Mouse (Mus musculus): ENCODE measurements at regions not wholly inside any gene's neighbourhood (a gene's known extent, or its start where the extent isn't known, plus 50 kb on each side); places are given as distances from the start of the nearest gene placed in this dataset.

DNA sequence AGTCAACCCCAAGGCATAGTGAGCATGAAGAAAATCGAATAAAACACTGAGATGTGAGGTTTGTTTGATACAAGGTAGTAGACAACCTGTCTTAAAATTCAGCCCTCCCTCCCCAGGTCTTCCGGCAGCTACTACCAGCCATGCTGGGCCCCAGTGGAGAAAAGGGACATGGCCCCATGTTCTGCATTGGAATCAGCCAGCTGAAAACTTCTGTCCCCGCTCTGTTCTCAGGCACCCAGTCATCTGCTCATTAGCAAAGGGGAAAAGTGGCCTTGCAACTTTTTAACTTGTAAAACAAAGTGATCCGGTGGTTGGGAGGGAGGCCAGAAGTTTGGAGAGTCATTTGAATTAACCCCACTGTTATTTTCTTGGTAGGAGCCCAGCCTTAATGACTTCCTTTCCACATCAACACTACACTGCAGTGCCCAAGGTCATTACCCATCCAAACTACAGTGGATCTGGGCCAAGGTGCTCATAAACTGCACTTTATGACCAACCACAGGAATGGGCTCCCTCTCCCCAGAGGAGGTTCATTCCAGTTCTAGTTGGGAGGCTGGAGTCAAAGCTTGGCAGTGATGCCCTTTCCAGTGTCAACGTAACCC is 143.5 kb downstream of the Npy start:
- no peak for ATAC-seq (ENCODE audit: low FRiP score)
- Histone ChIP-seq H3K4me1 (no peaks in the 10 kb centered on the region), H3K4me3 (no peak overlapping the region), H3K9me3 (replicated peaks) (no peaks in the 10 kb centered on the region), H3K36me3 (no peaks in the 10 kb centered on the region), H3K9ac (no peak overlapping the region), H3K4me2 (replicated peaks) (no peak overlapping the region), H3K27ac (no peak overlapping the region), H3K27me3 (no peaks in the 10 kb centered on the region)
- 87% methylated on average over 5 of the region's 5 CpGs for WGBS

DNA sequence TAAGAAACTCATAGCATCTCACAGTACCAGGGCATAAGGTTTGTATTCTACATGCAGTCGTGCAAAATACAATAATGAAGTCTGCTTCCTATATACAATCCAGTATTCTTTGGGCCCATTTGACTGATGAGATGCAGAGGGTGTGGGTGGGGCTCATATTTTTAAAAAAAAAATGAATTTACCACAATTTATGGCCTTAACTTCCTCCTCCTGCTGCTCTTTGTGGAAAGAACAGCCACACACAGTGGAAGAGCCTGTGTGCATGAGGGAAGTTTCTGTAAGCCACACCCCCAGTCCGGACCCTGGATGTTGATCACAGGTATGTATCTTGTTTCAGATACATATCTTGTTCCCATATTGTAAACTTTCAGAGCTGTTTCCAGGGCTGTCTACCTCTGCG is 143.5 kb upstream of the Mpp6 start:
- WGBS = 84% methylated on average over 3 of the region's 3 CpGs
- Histone ChIP-seq H3K27ac (no peak overlapping the region), H3K4me3 (no peak overlapping the region), H3K4me1 (no peaks in the 10 kb centered on the region), H3K9me3 (replicated peaks) (no peaks in the 10 kb centered on the region), H3K4me2 (replicated peaks) (no peak overlapping the region), H3K9ac (no peak overlapping the region), H3K36me3 (no peaks in the 10 kb centered on the region), H3K27me3 (no peaks in the 10 kb centered on the region)
- ATAC-seq (ENCODE audit: low FRiP score) = no peak

DNA sequence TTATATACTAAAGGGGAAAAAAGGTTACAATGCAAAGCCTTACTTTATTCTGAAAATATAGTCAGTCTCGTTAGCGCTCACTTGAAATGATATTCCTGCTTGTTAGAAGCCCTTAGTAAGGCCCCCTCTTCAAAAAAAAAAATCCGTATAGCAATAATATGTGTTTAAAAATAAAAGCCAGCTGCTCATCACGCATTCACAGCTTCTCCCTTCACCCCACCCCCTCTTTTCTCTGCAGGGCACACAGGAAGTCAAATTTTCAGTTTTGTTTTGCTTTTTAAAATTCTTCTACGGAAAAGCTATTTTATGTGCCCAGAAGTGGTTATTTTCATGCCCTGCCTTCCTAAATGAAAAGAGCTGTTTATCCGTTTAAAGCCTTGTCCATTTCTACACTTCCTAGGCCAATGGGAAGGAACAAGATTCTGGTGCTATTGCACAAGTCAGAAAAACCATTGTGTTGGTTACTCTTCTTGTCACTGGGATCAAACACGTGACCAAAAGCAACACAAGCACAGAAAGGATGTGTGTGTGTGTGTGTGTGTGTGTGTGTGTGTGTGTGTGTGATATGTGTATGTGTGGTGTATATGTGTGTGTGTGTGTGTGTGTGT is 136.7 kb upstream of the Mpp6 start:
- Histone ChIP-seq H3K4me2 (replicated peaks) (no peak overlapping the region), H3K27ac (no peak overlapping the region), H3K4me3 (no peak overlapping the region), H3K36me3 (no peaks in the 10 kb centered on the region), H3K4me1 (no peaks in the 10 kb centered on the region), H3K9me3 (replicated peaks) (no peaks in the 10 kb centered on the region), H3K9ac (no peak overlapping the region), H3K27me3 (no peaks in the 10 kb centered on the region)
- WGBS = 71% methylated on average over 7 of the region's 7 CpGs
- ATAC-seq (ENCODE audit: low FRiP score) = no peak

DNA sequence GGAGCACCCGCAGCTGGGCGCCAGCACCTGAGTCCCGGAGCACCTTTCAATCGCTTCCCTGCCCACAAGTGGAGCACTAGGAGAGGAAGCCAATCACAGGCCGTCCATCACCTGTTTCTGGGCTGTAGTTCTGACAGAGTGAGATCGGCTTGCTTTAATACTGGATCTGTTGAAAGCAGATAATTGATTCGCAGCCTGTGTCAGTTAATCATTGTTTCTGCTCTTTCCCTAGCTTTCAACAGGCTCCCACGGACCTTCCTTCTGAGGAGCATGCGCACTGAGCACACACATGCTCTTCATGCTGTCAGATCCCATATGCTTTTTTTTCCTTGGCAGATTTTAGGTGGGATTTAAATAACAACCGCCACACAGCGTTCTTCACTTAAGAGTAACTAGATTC is 132.3 kb upstream of the Mpp6 start:
- Histone ChIP-seq H3K9me3 (replicated peaks) (no peaks in the 10 kb centered on the region), H3K36me3 (no peaks in the 10 kb centered on the region), H3K27ac (no peak overlapping the region), H3K4me3 (no peak overlapping the region), H3K27me3 (no peaks in the 10 kb centered on the region), H3K4me2 (replicated peaks) (no peak overlapping the region), H3K4me1 (peaks cover 4% of the 10 kb centered on the region; the same call in 1 of the 2 replicates), H3K9ac (no peak overlapping the region)
- WGBS = 62% methylated on average over 11 of the region's 11 CpGs
- ATAC-seq (ENCODE audit: low FRiP score) = no peak

DNA sequence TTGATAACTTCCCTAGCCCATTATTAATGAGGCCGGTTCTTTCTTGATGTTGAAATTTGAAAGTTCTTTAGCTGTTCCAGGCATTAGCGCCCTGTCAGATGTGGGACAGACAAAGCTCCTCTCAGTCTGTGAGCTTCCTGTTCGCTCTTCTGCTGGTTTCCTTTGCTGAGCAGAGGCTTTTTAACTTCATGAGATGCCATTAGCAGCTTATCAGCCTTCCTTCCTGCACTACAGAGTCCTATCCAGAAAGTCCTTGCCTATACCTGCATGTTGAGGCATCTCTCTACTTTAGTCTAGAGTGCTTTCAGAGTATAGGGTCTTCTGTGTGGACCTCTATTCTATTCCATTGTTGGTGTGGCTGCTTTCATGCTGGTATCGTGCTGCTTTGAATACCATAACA is 126.3 kb upstream of the Mpp6 start:
- 59% methylated on average over 4 of the region's 4 CpGs for WGBS
- Histone ChIP-seq H3K4me3 (no peak overlapping the region), H3K27me3 (no peaks in the 10 kb centered on the region), H3K9me3 (replicated peaks) (no peaks in the 10 kb centered on the region), H3K4me1 (peaks cover 14% of the 10 kb centered on the region), H3K9ac (no peak overlapping the region), H3K27ac (no peak overlapping the region), H3K4me2 (replicated peaks) (no peak overlapping the region), H3K36me3 (no peaks in the 10 kb centered on the region)
- no peak for ATAC-seq (ENCODE audit: low FRiP score)

DNA sequence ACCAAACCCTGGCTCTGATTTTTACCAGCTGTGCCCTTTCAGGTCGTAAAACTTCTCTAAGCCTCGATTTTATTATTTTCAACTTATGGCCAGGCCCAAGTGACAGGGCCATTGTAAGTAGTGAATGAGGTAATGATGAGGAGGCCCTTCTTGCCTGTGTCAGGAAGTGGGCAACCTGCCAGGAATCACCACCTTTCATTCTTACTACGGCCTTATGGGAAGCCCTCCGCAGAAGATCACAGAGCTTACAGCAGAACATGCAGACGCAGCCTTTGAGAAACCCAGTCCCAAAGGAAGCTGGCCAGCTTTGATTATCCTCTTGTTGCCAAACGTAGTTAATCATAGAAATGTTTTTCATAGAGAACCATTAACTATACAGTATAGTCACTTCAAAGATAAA is 124.9 kb upstream of the Mpp6 start:
- H3K36me3 ChIP-seq = no peaks in the 10 kb centered on the region
- no peak overlapping the region for H3K4me3 ChIP-seq
- no peak overlapping the region for H3K9ac ChIP-seq
- WGBS = 44% methylated on average over 6 of the region's 6 CpGs
- H3K9me3 ChIP-seq (replicated peaks) = no peaks in the 10 kb centered on the region
- no peak overlapping the region for H3K27ac ChIP-seq
- ATAC-seq (ENCODE audit: low FRiP score) = no peak
- peaks cover 10% of the 10 kb centered on the region for H3K4me1 ChIP-seq
- H3K27me3 ChIP-seq = no peaks in the 10 kb centered on the region
- H3K4me2 ChIP-seq (replicated peaks) = no peak overlapping the region

DNA sequence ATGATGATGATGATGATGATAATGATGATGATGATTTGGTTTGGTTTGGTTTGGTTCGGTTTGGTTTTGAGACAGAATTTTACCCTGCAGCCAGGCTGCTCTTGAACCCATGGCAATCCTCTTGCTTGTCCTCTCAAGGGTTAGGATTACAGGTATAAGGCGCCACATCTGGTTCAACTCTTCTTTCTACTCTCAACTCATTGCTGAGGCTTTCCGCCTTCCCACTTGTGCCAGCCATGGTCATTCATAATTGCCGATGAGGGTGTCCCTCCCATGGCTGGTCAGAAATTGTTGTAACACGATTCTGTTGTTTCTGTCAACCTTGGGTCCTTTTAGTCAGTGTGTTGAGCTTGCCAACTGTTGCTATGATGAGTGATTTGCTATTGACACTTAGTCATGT is 122.9 kb upstream of the Mpp6 start:
- 90% methylated on average over 5 of the region's 5 CpGs for WGBS
- Histone ChIP-seq H3K9ac (no peak overlapping the region), H3K27ac (no peak overlapping the region), H3K36me3 (no peaks in the 10 kb centered on the region), H3K4me1 (peaks cover 10% of the 10 kb centered on the region), H3K4me2 (replicated peaks) (no peak overlapping the region), H3K9me3 (replicated peaks) (no peaks in the 10 kb centered on the region), H3K4me3 (no peak overlapping the region), H3K27me3 (no peaks in the 10 kb centered on the region)
- no peak for ATAC-seq (ENCODE audit: low FRiP score)

DNA sequence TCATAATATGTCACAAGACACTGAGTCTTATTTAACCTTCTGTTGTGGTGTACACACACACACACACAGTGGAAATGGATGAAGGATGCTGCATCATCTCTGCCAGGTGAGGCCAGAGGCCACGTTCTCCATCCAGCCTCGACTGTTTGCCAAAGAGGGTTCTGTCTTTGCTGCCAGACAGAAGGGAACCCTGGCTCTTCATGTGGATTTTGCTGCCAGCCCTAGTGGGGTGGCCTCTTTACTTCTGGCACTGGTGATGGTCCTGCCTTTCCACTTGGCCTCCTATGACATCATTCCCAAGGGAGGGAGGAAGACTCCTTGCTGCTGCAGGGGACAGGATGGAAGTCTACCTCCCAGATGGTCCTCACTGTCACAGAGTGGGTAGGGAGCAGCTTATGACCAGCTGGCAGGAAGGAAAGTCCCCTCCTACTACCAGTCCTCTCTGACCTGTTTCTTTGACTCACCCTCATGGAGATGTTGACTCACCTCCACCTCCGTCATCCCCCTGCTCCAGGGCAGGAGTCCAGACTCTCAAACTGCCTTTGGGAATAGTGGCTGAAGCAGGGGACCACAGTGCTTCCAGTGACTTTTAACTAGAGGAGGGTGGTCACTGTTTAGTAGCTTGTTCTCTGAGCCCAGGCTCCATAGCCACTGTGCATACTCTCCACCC is 122.4 kb upstream of the Mpp6 start:
- no peak overlapping the region for H3K4me3 ChIP-seq
- peaks cover 10% of the 10 kb centered on the region for H3K4me1 ChIP-seq
- no peak for ATAC-seq (ENCODE audit: low FRiP score)
- no peak overlapping the region for H3K9ac ChIP-seq
- H3K27me3 ChIP-seq = no peaks in the 10 kb centered on the region
- no peak overlapping the region for H3K27ac ChIP-seq
- no peaks in the 10 kb centered on the region for H3K9me3 ChIP-seq (replicated peaks)
- WGBS = 84% methylated on average over 3 of the region's 3 CpGs
- no peaks in the 10 kb centered on the region for H3K36me3 ChIP-seq
- H3K4me2 ChIP-seq (replicated peaks) = no peak overlapping the region

DNA sequence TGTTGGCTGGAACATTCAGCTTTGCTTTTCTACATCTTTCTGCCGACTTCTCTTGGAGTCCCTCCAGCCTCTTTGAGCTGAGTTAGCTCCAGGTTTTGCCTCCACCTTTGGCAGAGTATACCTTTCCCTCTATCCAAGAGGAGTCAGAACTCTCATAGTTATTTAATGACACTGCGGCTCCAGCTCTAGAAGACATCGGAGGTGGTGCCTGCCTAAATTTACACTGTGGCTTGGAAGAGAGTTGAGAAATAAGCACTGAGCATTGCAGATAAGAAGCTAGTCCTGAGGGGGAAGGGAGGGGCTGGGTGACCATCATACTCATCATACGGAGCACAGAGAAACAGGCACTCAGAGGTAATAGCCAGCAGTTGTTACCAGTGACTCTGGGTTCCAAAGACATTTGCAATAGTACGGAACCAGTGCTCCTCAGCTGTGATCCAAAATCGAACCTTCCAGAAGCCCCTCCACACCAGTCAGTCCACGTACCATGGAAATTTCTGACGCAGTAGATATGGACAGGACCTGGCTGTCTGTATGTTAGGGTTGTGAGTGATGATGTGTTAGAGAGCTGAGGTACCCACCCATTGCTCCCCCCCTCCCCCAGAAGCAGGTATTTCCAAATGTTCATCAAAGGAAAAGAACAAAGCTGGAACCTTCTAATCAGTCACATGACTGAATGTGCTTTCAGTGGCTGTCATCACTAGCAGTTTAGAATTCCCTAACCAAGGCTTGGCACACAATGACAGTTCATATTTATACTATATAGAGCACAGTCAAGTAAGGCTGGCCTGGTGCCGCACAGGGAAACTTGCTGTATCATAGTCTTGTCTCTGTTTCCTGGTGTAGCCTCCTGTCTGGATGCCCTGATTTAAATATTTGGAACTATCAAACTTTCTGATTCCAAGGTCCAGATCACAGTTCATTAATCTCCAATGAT is 120.2 kb upstream of the Mpp6 start:
- 92% methylated on average over 9 of the region's 9 CpGs for WGBS
- Histone ChIP-seq H3K27ac (no peak overlapping the region), H3K4me3 (no peak overlapping the region), H3K4me1 (peaks cover 4% of the 10 kb centered on the region), H3K9ac (no peak overlapping the region), H3K9me3 (replicated peaks) (no peaks in the 10 kb centered on the region), H3K36me3 (no peaks in the 10 kb centered on the region), H3K4me2 (replicated peaks) (no peak overlapping the region), H3K27me3 (no peaks in the 10 kb centered on the region)
- ATAC-seq (ENCODE audit: low FRiP score) = no peak

DNA sequence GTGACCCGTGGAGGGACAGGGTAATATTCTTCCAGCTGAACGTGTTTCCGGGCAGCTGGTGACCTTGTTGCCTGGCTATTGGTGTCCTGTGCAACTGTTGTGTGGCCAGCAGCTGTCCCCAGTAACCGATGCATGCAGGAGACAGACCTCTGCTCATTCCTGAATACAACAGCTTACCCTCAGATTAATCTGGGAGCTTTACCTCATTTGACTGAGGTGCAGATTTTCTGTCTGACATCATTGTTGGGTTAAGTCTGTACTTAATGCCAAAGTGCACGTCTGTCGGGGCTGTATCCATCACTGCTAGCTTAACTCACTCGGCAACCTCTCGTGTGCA is 119.6 kb upstream of the Mpp6 start:
- ATAC-seq (ENCODE audit: low FRiP score) = no peak

DNA sequence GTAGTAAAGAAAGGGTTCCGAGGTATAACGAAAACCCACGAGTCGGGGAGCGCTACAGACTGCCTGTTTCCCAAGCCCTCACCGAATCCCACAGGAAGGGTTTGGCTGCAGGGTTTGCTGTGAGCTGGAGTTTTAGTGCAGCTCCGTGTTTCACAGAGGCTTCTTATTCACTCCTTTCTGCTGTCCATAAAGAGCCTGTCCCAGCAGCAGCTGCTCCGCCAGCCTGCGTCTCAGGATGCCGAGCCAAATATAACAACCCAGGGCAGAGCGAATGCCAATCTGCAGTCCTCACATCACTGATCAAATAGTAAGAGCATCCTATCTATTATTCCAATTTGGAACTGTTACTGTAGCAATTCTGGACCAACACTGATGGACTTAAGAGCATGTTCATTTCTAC is 110.7 kb upstream of the Mpp6 start:
- no peaks in the 10 kb centered on the region for H3K4me1 ChIP-seq
- no peak overlapping the region for H3K4me3 ChIP-seq
- no peak for ATAC-seq (ENCODE audit: low FRiP score)
- no peak overlapping the region for H3K9ac ChIP-seq
- no peaks in the 10 kb centered on the region for H3K9me3 ChIP-seq (replicated peaks)
- no peak overlapping the region for H3K27ac ChIP-seq
- 83% methylated on average over 11 of the region's 11 CpGs for WGBS
- H3K27me3 ChIP-seq = no peaks in the 10 kb centered on the region
- no peak overlapping the region for H3K4me2 ChIP-seq (replicated peaks)
- no peaks in the 10 kb centered on the region for H3K36me3 ChIP-seq

More for the DNA sequence above, 119.6 kb upstream of the Mpp6 start:
- no peak overlapping the region for H3K4me3 ChIP-seq
- no peak overlapping the region for H3K4me2 ChIP-seq (replicated peaks)
- 69% methylated on average over 8 of the region's 8 CpGs for WGBS
- no peaks in the 10 kb centered on the region; the same call in 1 of the 2 replicates for H3K4me1 ChIP-seq
- no peak overlapping the region for H3K9ac ChIP-seq
- H3K36me3 ChIP-seq = no peaks in the 10 kb centered on the region
- no peaks in the 10 kb centered on the region for H3K27me3 ChIP-seq
- no peaks in the 10 kb centered on the region for H3K9me3 ChIP-seq (replicated peaks)
- H3K27ac ChIP-seq = no peak overlapping the region

DNA sequence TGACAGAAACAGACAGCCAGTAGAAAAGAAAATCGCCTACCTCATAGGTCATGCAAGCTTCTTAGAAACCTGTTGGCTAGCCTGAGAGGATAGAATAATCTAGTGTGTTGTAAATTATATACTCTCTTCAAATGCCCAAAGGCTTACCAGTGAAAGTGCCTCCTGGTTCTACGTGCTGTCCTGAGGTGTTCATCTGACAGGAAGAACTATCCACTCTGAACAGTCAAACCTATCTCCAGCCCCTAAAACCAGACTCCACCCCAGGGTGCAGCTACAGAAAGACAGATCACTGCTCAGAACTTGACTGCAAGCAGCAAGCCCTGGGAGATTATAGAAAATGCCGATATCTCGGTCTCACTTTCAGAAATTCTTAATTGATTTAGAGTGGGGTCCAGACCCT is 102.0 kb upstream of the Mpp6 start:
- no peak overlapping the region for H3K4me2 ChIP-seq (replicated peaks)
- no peak overlapping the region for H3K4me3 ChIP-seq
- no peak overlapping the region for H3K9ac ChIP-seq
- no peak overlapping the region for H3K27ac ChIP-seq
- no peaks in the 10 kb centered on the region for H3K27me3 ChIP-seq
- 89% methylated on average over 4 of the region's 4 CpGs for WGBS
- ATAC-seq (ENCODE audit: low FRiP score) = no peak
- peaks cover 3% of the 10 kb centered on the region; the same call in 1 of the 2 replicates for H3K4me1 ChIP-seq
- no peaks in the 10 kb centered on the region for H3K9me3 ChIP-seq (replicated peaks)
- H3K36me3 ChIP-seq = no peaks in the 10 kb centered on the region

Data from hindbrain, embryonic 12.5 days (tissue).